Mouse (Mus musculus) forebrain, embryonic 10.5 days (tissue): Measurements from ENCODE around the gene Ube2k. TPM values are rescaled to one million over a fixed set of nuclear protein-coding genes. Genes with fewer than 3 reads are reported as not detected.

ENCODE experiments used
- DNase-seq: peaks from one replicate; pipeline ENCODE4 v3.0.0-alpha.2; 2017; ENCODE audit warnings: low spot score; ENCODE audit errors: extremely low spot score
- H3K27ac ChIP-seq: fragments of 300-500 bp; sonication (generic); 2 replicates; pipeline ENCODE4 v1.5.1; 2016; ENCODE audit warnings: mild to moderate bottlenecking
- H3K27me3 ChIP-seq: fragments of 300-500 bp; sonication (generic); 2 replicates; pipeline ENCODE4 v1.6.1; 2016; ENCODE audit warnings: mild to moderate bottlenecking; ENCODE audit not compliant: poor library complexity, severe bottlenecking
- H3K36me3 ChIP-seq: fragments of 300-500 bp; sonication (generic); replicated peaks from 2 replicates; pipeline ENCODE4 v1.6.1; 2016; ENCODE audit warnings: mild to moderate bottlenecking, moderate library complexity
- H3K4me1 ChIP-seq: fragments of 300-500 bp; sonication (generic); 2 replicates; pipeline ENCODE4 v1.6.1; 2016
- H3K4me3 ChIP-seq: fragments of 300-500 bp; sonication (generic); 2 replicates; pipeline ENCODE4 v1.5.1; 2016; ENCODE audit warnings: mild to moderate bottlenecking, moderate library complexity
- H3K9me3 ChIP-seq: fragments of 300-500 bp; sonication (generic); 2 replicates; pipeline ENCODE4 v1.6.1; 2016; ENCODE audit warnings: mild to moderate bottlenecking, moderate library complexity
- WGBS: fragments of 180-500 bp; shearing (Covaris S2); methylation state at CpG from one replicate; pipeline ENCODE4 v1.1.7; 2016; 5-methylcytosine and 5-hydroxymethylcytosine counted together
- polyA plus RNA-seq: library from polyadenylated mRNA; unstranded; fragments of >200 nt; fragmentation: Nextera tagmentation; extraction: Ambion mirVana; gene quantifications from 2 replicates; pipeline ENCODE4 v1.2.1, GENCODE M21; 2016

Gene Ube2k
- 200 and 207 TPM in 2 replicates for polyA plus RNA-seq

DNA sequence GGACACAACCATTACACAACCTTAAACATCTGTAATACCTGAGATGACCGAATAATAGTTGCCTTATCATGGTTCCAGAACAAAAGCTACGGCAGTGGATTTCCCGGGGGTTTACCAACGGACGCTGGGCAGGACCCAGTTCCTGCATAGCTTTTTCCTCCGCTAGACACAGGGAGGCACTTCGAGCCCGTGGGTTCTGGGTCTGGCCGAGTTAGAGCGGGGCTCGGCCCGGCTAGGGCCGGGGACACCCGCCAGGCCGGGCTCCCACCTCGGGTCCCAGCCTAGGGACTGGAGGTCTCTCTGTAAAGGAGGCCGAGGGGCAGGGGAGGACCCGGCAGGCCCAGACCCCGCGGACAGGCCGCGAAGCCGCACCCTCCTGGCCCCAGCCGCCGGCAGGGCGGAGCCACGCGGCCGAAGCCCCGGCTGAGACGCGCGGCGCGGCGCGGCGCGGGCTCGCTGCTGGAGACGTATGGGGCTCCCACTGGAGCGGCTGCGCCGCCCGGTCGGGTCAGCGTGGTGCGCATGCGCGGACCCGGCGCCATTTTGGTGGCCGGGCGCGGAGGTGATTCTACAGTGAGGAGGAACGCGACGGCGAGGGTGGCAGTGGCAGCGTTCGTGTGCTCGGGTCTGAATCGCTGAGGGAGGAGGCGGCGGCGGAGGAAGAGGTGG is at the start of gene Ube2k, which contains the start of gene Smim14:
Ube2k (plus strand) TSS at position 483 of the 669 bp plus-strand sequence.
Smim14 (minus strand) TSS at position 434 of the 669 bp plus-strand sequence.
- WGBS = under 1% methylated on average over 66 of the region's 66 CpGs
- Histone ChIP-seq H3K4me1 (peaks cover 32% of the 10 kb centered on the region), H3K9me3 (no peaks in the 10 kb centered on the region), H3K27me3 (no peaks in the 10 kb centered on the region), H3K27ac (peak within 1 kb of the TSS; percentile 99), H3K36me3 (peaks cover 19% of the 10 kb centered on the region), H3K4me3 (peak within 1 kb of the TSS; percentile 91)
- peak; percentile 93 for DNase-seq

DNA sequence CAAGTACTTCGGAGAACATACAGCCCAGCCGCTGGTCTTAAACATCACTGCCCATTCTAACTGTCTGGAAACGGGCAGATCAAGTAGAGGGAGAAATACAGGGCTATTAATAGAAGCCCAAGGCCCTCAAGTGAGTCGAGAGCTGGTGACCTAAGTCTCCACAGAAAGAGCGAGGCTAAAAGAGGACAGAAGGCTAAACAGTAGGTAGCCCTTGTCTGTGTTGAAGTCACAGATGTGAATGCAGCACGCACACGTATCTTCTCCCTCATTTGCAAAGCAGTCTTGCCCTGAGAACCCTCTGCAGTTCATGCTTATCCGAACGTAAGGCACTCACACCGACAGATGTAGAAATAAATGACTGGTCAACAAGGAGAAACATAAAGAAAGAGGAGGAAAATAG is 49.7 kb upstream of the Ube2k start:
- Histone ChIP-seq H3K36me3 (no peaks in the 10 kb centered on the region), H3K9me3 (no peaks in the 10 kb centered on the region), H3K27me3 (peaks cover 15% of the 10 kb centered on the region), H3K27ac (no peak overlapping the region), H3K4me3 (no peak overlapping the region), H3K4me1 (peaks cover 12% of the 10 kb centered on the region)
- WGBS = 90% methylated on average over 10 of the region's 10 CpGs
- DNase-seq = no peak

DNA sequence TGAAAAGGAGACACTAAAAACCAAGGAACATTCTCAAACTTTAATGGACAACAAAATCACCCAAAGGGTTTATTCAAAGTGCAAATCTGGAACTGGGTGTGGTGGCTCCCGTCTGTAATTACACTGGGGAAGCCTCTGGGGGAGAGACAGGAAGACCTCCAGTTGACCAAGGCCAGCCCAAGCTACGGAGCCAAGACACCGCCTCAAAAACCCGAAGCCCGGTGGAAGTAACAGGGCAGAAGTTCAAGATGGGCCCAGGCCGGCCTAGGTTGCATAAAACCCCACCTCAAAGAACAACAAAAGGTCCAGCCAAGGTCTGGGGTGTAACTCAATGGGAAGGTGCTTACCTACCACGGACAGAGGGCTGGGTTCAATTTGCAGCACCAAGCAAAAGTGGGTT is 48.3 kb upstream of the Ube2k start:
- Histone ChIP-seq H3K4me3 (no peak overlapping the region), H3K4me1 (peaks cover 20% of the 10 kb centered on the region), H3K27me3 (peaks cover 15% of the 10 kb centered on the region), H3K36me3 (no peaks in the 10 kb centered on the region), H3K27ac (no peak overlapping the region), H3K9me3 (no peaks in the 10 kb centered on the region)
- 87% methylated on average over 7 of the region's 7 CpGs for WGBS
- no peak for DNase-seq

DNA sequence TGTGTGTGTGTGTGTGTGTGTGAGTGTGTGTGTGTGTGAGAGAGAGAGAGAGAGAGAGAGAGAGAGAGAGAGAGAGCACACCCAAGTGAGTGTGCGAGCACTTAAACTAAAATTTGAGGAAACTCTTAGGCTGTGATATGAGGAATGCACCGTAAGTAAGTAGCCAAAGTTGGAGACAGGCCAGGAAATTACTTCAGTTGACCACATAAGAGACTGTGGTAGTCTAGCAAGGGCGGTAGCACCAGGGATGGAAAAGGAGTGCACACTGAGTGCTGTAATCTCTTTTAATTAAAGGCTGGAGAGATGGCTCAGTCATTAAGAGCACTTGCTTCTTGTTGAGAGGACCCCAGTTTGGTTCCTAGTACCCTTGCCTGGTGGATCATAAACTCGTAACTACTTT is 47.2 kb upstream of the Ube2k start:
- 87% methylated on average over 4 of the region's 4 CpGs for WGBS
- H3K27me3 ChIP-seq = peaks cover 15% of the 10 kb centered on the region
- DNase-seq = no peak

GRCm38 (mm10) chr5:65491767-65492715 is 45.0 kb upstream of the Ube2k start:
- Histone ChIP-seq H3K27me3 (peaks cover 15% of the 10 kb centered on the region), H3K4me1 (peaks cover 16% of the 10 kb centered on the region), H3K4me3 (peak overlapping the region; percentile 80), H3K27ac (peak overlapping the region; percentile 91), H3K9me3 (no peaks in the 10 kb centered on the region), H3K36me3 (no peaks in the 10 kb centered on the region)
- DNase-seq = peak; percentile 67
- WGBS = under 1% methylated on average over 57 of the region's 57 CpGs

More for the DNA sequence above, 47.2 kb upstream of the Ube2k start:
- Histone ChIP-seq H3K36me3 (no peaks in the 10 kb centered on the region), H3K9me3 (no peaks in the 10 kb centered on the region), H3K27ac (no peak overlapping the region), H3K4me1 (peaks cover 20% of the 10 kb centered on the region), H3K4me3 (no peak overlapping the region)

DNA sequence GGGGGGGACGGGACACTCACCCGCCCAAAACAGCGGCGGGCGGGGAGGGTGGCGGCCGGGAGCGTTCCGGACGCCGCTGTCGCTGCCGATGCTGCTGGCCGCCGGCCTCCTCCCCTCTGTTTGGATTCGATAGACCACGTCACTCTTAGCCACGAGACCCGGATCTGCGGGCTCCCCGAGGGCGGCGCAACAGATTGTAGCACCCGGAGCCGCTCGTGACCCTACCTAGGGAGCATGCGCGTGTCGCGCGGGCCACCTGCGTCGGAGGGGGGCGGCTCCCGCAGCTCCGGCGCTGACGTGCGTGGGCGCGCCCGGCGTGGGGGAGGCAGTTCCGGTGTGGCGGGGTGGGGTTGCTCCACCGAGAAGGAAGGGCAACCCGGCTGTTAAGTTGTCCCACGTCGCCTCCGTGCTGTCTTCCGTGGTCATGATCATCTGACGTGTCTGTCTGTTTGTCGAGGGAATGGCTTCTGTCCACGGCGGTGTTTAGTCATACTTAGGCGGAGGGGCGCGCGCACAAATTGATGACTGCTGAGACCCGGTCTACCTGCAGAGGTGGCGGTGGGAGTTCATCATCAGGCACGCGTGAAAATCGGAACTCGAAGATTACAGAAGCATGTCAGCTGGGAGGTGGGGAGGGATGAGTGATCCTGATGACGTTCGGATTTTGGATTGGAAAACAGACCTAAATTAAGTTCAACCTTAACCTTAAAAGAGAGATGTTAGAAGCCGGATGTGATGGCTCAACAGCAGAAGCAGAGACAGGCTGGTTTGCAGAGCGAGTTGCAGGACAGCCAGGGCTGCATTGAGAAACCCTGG is 44.1 kb upstream of the Ube2k start, which contains the start of gene Gm43552:
Gm43552 (minus strand) TSS at position 118 of the 816 bp plus-strand sequence.
- DNase-seq = peak; percentile 87
- under 1% methylated on average over 68 of the region's 69 CpGs for WGBS
- Histone ChIP-seq H3K27me3 (peaks cover 15% of the 10 kb centered on the region), H3K9me3 (no peaks in the 10 kb centered on the region), H3K27ac (peak within 1 kb of the TSS; percentile 91), H3K4me1 (peaks cover 16% of the 10 kb centered on the region), H3K36me3 (no peaks in the 10 kb centered on the region), H3K4me3 (peak within 1 kb of the TSS; percentile 80)

GRCm38 (mm10) chr5:65500231-65500630 is 36.8 kb upstream of the Ube2k start:
- no peaks in the 10 kb centered on the region for H3K4me1 ChIP-seq
- no peak overlapping the region for H3K27ac ChIP-seq
- no peaks in the 10 kb centered on the region for H3K36me3 ChIP-seq
- no peaks in the 10 kb centered on the region for H3K9me3 ChIP-seq
- no peak overlapping the region for H3K4me3 ChIP-seq
- H3K27me3 ChIP-seq = no peaks in the 10 kb centered on the region
- WGBS = 88% methylated on average over 7 of the region's 7 CpGs
- DNase-seq = no peak

DNA sequence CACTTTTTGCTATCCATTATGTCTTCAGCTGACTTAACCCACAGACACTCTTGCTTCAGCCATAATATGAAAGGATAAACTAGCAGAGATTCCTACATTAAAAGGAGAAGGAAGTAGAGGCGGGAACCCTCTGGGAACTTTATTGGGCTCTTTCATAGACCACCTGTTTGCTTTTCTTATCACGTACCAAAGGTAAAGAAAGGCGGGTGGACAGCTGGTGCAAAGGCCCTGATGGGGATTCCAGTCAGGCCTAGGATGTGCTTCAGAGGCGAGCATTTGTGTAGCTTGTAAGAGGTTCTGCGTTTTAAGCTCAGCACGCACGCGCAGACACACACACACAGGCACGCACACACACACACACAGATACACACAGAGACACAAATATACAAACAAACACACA is 35.6 kb upstream of the Ube2k start:
- WGBS = 90% methylated on average over 9 of the region's 9 CpGs
- Histone ChIP-seq H3K36me3 (no peaks in the 10 kb centered on the region), H3K27ac (no peak overlapping the region), H3K27me3 (no peaks in the 10 kb centered on the region), H3K4me1 (peaks cover 3% of the 10 kb centered on the region; the same call in 1 of the 2 replicates), H3K4me3 (no peak overlapping the region), H3K9me3 (no peaks in the 10 kb centered on the region)
- DNase-seq = no peak

GRCm38 (mm10) chr5:65505786-65506185 is 31.2 kb upstream of the Ube2k start:
- peak overlapping the region; percentile 26 for H3K4me3 ChIP-seq
- peaks cover 3% of the 10 kb centered on the region; the same call in 1 of the 2 replicates for H3K4me1 ChIP-seq
- H3K9me3 ChIP-seq = no peaks in the 10 kb centered on the region
- no peaks in the 10 kb centered on the region for H3K36me3 ChIP-seq
- 16% methylated on average over 8 of the region's 8 CpGs for WGBS
- H3K27ac ChIP-seq = no peak overlapping the region
- no peaks in the 10 kb centered on the region for H3K27me3 ChIP-seq
- DNase-seq = peak; percentile 23

DNA sequence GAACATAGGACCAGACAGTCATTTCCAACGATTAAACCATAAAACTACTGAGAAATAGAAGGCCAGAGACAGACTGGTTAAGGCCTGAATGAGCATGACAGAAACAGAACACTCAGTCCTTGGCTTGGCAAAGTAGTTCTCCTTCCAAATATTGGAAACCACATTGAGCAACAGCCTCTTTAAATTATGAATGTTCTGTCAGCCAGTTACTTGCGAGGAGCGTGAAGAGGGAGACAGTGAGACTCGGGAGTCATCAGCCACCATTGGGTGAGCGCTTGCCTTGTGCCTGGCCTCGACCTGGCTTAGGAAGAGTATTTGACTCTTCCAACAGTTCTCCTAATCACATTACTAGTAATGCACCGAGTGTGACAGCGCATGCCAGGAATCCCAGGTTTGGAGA is 28.6 kb upstream of the Ube2k start:
- no peaks in the 10 kb centered on the region for H3K36me3 ChIP-seq
- WGBS = 84% methylated on average over 8 of the region's 8 CpGs
- H3K4me3 ChIP-seq = no peak overlapping the region
- H3K27me3 ChIP-seq = no peaks in the 10 kb centered on the region
- no peak overlapping the region for H3K27ac ChIP-seq
- peaks cover 3% of the 10 kb centered on the region; the same call in 1 of the 2 replicates for H3K4me1 ChIP-seq
- DNase-seq = no peak
- H3K9me3 ChIP-seq = no peaks in the 10 kb centered on the region

DNA sequence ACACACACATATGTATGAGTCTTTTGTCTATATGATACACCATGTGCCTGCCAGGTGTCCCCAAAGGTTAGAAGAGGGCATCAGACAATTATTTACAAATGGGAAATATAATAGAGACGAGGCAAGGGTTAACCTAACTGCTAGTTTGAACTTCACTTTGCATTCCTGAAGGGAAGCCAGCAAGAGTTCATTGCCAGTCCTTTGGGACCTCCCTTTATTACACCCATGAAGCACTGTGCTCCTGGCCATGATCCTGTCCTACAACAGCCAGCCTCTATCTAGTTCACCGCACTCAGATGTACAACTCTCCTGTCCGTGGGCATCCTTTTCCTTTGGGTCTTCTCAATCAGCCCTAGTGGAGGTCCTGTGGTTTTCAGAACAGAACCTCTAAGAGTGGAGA is 23.5 kb upstream of the Ube2k start:
- H3K27ac ChIP-seq = no peak overlapping the region
- no peak for DNase-seq
- H3K4me3 ChIP-seq = no peak overlapping the region
- H3K36me3 ChIP-seq = no peaks in the 10 kb centered on the region
- no peaks in the 10 kb centered on the region for H3K9me3 ChIP-seq
- WGBS = 88% methylated on average over 3 of the region's 3 CpGs
- H3K27me3 ChIP-seq = no peaks in the 10 kb centered on the region
- H3K4me1 ChIP-seq = no peaks in the 10 kb centered on the region

- no peaks in the 10 kb centered on the region for H3K36me3 ChIP-seq
- H3K27me3 ChIP-seq = no peaks in the 10 kb centered on the region
- H3K9me3 ChIP-seq = no peaks in the 10 kb centered on the region
- no peak overlapping the region for H3K27ac ChIP-seq
- no peak for DNase-seq
- no peak overlapping the region for H3K4me3 ChIP-seq
- H3K4me1 ChIP-seq = no peaks in the 10 kb centered on the region
- 75% methylated on average over 5 of the region's 5 CpGs for WGBS
Measured at GRCm38 (mm10) chr5:65514635-65515278, 22.3 kb upstream of the Ube2k start.
